Mouse (Mus musculus) forebrain, embryonic 16.5 days (tissue): ENCODE measurements at regions not wholly inside any gene's neighbourhood (a gene's known extent, or its start where the extent isn't known, plus 50 kb on each side); places are given as distances from the start of the nearest gene placed in this dataset.

ENCODE experiments used
- ATAC-seq: fragments of 200-750 bp; cut with Nextera tagmentation; 2 replicates; pipeline ENCODE4 v1.8.0; 2017; ENCODE audit warnings: mild to moderate bottlenecking, moderate library complexity
- H3K27ac ChIP-seq: fragments of 300-500 bp; sonication (generic); 2 replicates; pipeline ENCODE4 v1.5.1; 2014; ENCODE audit warnings: low read length, control low read depth
- H3K27me3 ChIP-seq: fragments of 300-500 bp; sonication (generic); replicated peaks from 2 replicates; pipeline ENCODE4 v1.6.1; 2014; ENCODE audit warnings: low read length; ENCODE audit not compliant: control insufficient read depth, insufficient read depth
- H3K36me3 ChIP-seq: fragments of 300-500 bp; sonication (generic); 2 replicates; pipeline ENCODE4 v1.6.1; 2014; ENCODE audit not compliant: control insufficient read depth, insufficient read depth
- H3K4me1 ChIP-seq: fragments of 300-500 bp; sonication (generic); replicated peaks from 2 replicates; pipeline ENCODE4 v1.6.1; 2014; ENCODE audit warnings: low read length; ENCODE audit not compliant: control insufficient read depth, insufficient read depth
- H3K4me2 ChIP-seq: fragments of 300-500 bp; sonication (generic); 2 replicates; pipeline ENCODE4 v1.6.1; 2014; ENCODE audit warnings: mild to moderate bottlenecking, low read length, control low read depth
- H3K4me3 ChIP-seq: fragments of 300-500 bp; sonication (generic); replicated peaks from 2 replicates; pipeline ENCODE4 v1.5.1; 2014; ENCODE audit warnings: mild to moderate bottlenecking, low read length, control low read depth
- H3K9ac ChIP-seq: fragments of 300-500 bp; sonication (generic); replicated peaks from 2 replicates; pipeline ENCODE4 v1.6.1; 2014; ENCODE audit warnings: low read depth, low read length, control low read depth
- H3K9me3 ChIP-seq: fragments of 300-500 bp; sonication (generic); 2 replicates; pipeline ENCODE4 v1.6.1; 2016; ENCODE audit warnings: low read length; ENCODE audit not compliant: control insufficient read depth
- WGBS: fragments of 180-500 bp; shearing (Covaris S2); extraction: QIAGEN DNeasy Blood & Tissue Kit; methylation state at CpG from one replicate; pipeline ENCODE4 v1.1.7; 2014; 5-methylcytosine and 5-hydroxymethylcytosine counted together

GRCm38 (mm10) chr5:57396376-57396775, 321.4 kb upstream of the Pcdh7 start:
- ATAC-seq: no peak
- WGBS: 58% methylated on average over 1 of the region's 1 CpGs
- H3K27me3 ChIP-seq: no peaks in the 10 kb centered on the region
- H3K9me3 ChIP-seq: no peaks in the 10 kb centered on the region
- no peak overlapping the region for H3K4me2 ChIP-seq
- H3K36me3 ChIP-seq: no peaks in the 10 kb centered on the region
- no peak overlapping the region for H3K27ac ChIP-seq
- H3K4me3 ChIP-seq: no peak overlapping the region
- H3K4me1 ChIP-seq: no peaks in the 10 kb centered on the region
- no peak overlapping the region for H3K9ac ChIP-seq

DNA sequence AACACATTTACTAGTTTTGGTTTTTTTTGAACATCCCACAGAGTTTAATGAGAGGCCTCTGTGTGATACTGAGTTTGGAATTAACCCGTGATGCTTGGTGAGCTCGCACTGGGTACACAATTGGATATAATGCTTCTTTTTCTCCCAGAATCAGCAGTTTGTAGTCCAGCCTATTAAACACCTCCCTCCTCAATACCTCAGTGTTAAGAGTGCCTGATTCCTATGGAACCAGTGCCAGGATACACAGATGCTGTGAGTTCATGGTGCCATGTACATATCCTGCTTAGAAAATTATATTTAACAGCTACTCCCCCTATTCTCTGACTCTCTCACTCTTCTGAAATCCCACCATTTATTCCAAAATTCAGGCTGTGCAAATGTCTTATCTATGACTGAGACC, 299.6 kb upstream of the Pcdh7 start:
- 35% methylated on average over 2 of the region's 2 CpGs for WGBS

GRCm38 (mm10) chr5:57451050-57451449, 266.7 kb upstream of the Pcdh7 start:
- 82% methylated on average over 3 of the region's 3 CpGs for WGBS
- no peaks in the 10 kb centered on the region for H3K36me3 ChIP-seq
- no peaks in the 10 kb centered on the region for H3K27me3 ChIP-seq
- no peak overlapping the region for H3K9ac ChIP-seq
- H3K4me2 ChIP-seq: no peak overlapping the region
- ATAC-seq: no peak
- H3K9me3 ChIP-seq: no peaks in the 10 kb centered on the region
- H3K4me1 ChIP-seq: no peaks in the 10 kb centered on the region
- H3K4me3 ChIP-seq: no peak overlapping the region
- H3K27ac ChIP-seq: no peak overlapping the region

More for the DNA sequence above, 299.6 kb upstream of the Pcdh7 start:
- H3K4me3 ChIP-seq: no peak overlapping the region
- ATAC-seq: peak; percentile 40; the same call in 1 of the 2 replicates
- H3K9ac ChIP-seq: no peak overlapping the region
- H3K27ac ChIP-seq: no peak overlapping the region
- H3K27me3 ChIP-seq: no peaks in the 10 kb centered on the region
- H3K9me3 ChIP-seq: no peaks in the 10 kb centered on the region
- H3K4me2 ChIP-seq: no peak overlapping the region
- no peaks in the 10 kb centered on the region for H3K36me3 ChIP-seq
- no peaks in the 10 kb centered on the region for H3K4me1 ChIP-seq

DNA sequence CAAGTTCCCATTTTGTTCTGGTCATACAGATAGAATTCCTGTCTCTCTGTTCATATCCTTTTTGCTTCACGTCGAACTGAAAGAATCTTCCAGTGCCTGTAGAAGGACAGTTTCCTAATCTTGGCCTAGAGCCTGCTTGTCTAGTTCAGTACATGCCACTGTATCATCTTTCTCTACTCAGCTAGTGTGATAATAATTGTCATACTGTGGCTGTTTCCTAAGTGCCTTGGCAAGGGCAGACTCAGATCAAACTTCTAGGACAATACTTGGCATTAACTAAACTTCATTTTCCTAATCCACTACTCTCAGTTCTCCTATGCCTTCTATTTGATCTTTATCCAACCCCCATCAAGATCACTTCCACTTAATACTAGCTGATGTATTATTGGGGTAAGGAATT, 266.3 kb upstream of the Pcdh7 start:
- H3K27me3 ChIP-seq: no peaks in the 10 kb centered on the region
- H3K9me3 ChIP-seq: no peaks in the 10 kb centered on the region
- no peak for ATAC-seq
- WGBS: 89% methylated on average over 2 of the region's 2 CpGs
- no peaks in the 10 kb centered on the region for H3K4me1 ChIP-seq
- no peaks in the 10 kb centered on the region for H3K36me3 ChIP-seq
- no peak overlapping the region for H3K4me2 ChIP-seq
- no peak overlapping the region for H3K27ac ChIP-seq
- no peak overlapping the region for H3K9ac ChIP-seq
- no peak overlapping the region for H3K4me3 ChIP-seq

- Histone ChIP-seq H3K4me2 (no peak overlapping the region), H3K4me1 (no peaks in the 10 kb centered on the region; the same call in 1 of the 2 replicates), H3K27me3 (no peaks in the 10 kb centered on the region), H3K9ac (no peak overlapping the region), H3K9me3 (no peaks in the 10 kb centered on the region), H3K27ac (no peak overlapping the region), H3K4me3 (no peak overlapping the region), H3K36me3 (no peaks in the 10 kb centered on the region)
- peak; percentile 97 for ATAC-seq
- 6% methylated on average over 3 of the region's 3 CpGs for WGBS
Observed at GRCm38 (mm10) chr5:57474978-57475377, 242.8 kb upstream of the Pcdh7 start.

DNA sequence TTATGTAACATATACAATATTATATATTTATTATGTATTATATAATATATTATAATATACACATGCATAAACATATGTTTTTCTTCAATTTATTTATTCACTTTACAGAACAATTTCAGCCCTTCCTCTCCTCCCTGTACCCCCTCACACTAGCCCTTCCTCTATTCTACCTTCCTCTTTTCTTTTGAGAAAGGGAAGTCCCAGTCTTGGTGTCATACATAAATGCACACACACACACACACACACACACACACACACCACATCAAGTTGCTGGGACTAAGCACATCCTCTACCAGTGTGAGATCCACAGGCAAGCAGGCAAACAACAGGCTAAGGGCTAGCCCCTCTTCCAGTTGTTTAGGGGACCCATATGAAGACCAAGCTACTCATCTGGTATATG, 239.9 kb upstream of the Pcdh7 start:
- Histone ChIP-seq H3K36me3 (no peaks in the 10 kb centered on the region), H3K4me3 (no peak overlapping the region), H3K27ac (no peak overlapping the region), H3K27me3 (no peaks in the 10 kb centered on the region), H3K4me2 (no peak overlapping the region), H3K9ac (no peak overlapping the region), H3K4me1 (no peaks in the 10 kb centered on the region; the same call in 1 of the 2 replicates), H3K9me3 (no peaks in the 10 kb centered on the region)
- no peak for ATAC-seq
